Comparison of ENCODE assay signal across 7 mouse cellular contexts in genomic region chr11:22286371-22286872, GRCm38 (mm10). TPM values are rescaled to one million over a fixed set of nuclear protein-coding genes. Genes with fewer than 3 reads are reported as not detected.
A peak's percentile ranks its signal among the peaks of the same experiment; 100 is the strongest.
DNase-seq lines count a peak whose midpoint lies in the region; ATAC-seq and TF ChIP-seq lines count a peak whose summit lies in the region.

No protein-coding gene starts in this region.

- H3K4me3 ChIP-seq in E14TG2a.4 (replicated peaks; ENCODE audit: low read length), result peak overlapping the region; percentile 85
- H3K4me3 ChIP-seq in liver, postnatal 0 days (ENCODE audit: low read depth, low read length), result peak overlapping the region; percentile 81
- peak overlapping the region; percentile 57 for H3K4me3 ChIP-seq in neural tube, embryonic 14.5 days (ENCODE audit: low read depth, low read length)

- H3K27me3 ChIP-seq in E14TG2a.4 (ENCODE audit: insufficient read depth, low read length), result no peaks in the 10 kb centered on the region
- no peaks in the 10 kb centered on the region for H3K27me3 ChIP-seq in liver, postnatal 0 days (ENCODE audit: insufficient read depth, low read length)
- H3K27me3 ChIP-seq in neural tube, embryonic 14.5 days (ENCODE audit: control insufficient read depth, insufficient read depth, low read length), result no peaks in the 10 kb centered on the region

- TF ChIP-seq EP300 in liver, postnatal 0 days (IDR thresholded peaks at IDR 0.05; ENCODE audit: low read depth), result no peak

- peak overlapping the region; percentile 79 for H3K9ac ChIP-seq in liver, postnatal 0 days (replicated peaks)
- H3K9ac ChIP-seq in neural tube, embryonic 14.5 days (replicated peaks; ENCODE audit: low read depth, low read length), result peak overlapping the region; percentile 90

- H3K36me3 ChIP-seq in E14TG2a.4 (ENCODE audit: insufficient read depth, low read length), result peaks cover 17% of the 10 kb centered on the region
- no peaks in the 10 kb centered on the region for H3K36me3 ChIP-seq in liver, postnatal 0 days (replicated peaks; ENCODE audit: insufficient read depth, low read length)
- H3K36me3 ChIP-seq in neural tube, embryonic 14.5 days (ENCODE audit: control insufficient read depth, insufficient read depth, low read length), result no peaks in the 10 kb centered on the region

- TF ChIP-seq CTCF in E14TG2a.4 (conservative IDR thresholded peaks at IDR 0.05; ENCODE audit: low read length), result no peak
- peak; percentile 22; the same call in 1 of the 2 replicates for TF ChIP-seq CTCF in liver, postnatal 0 days (IDR thresholded peaks at IDR 0.05; ENCODE audit: low read depth)

- peaks cover 23% of the 10 kb centered on the region for H3K4me1 ChIP-seq in E14TG2a.4 (replicated peaks; ENCODE audit: low read depth, low read length)
- peaks cover 21% of the 10 kb centered on the region for H3K4me1 ChIP-seq in liver, postnatal 0 days (ENCODE audit: insufficient read depth)
- peaks cover 32% of the 10 kb centered on the region for H3K4me1 ChIP-seq in neural tube, embryonic 14.5 days (ENCODE audit: control insufficient read depth, insufficient read depth, low read length)

- H3K4me2 ChIP-seq in liver, postnatal 0 days (ENCODE audit: low read depth, low read length), result peak overlapping the region; percentile 97
- H3K4me2 ChIP-seq in neural tube, embryonic 14.5 days (ENCODE audit: low read depth, low read length), result peak overlapping the region; percentile 70

- ATAC-seq in liver, postnatal 0 days, result peak; percentile 39
- peak; percentile 80 for ATAC-seq in neural tube, embryonic 14.5 days (ENCODE audit: low read depth)

- WGBS in liver, postnatal 0 days (ENCODE audit: insufficient replicate concordance), result 2% methylated on average over 34 of the region's 39 CpGs
- WGBS in neural tube, embryonic 14.5 days, result under 1% methylated on average over 39 of the region's 39 CpGs

- no peaks in the 10 kb centered on the region for H3K9me3 ChIP-seq in E14TG2a.4 (ENCODE audit: low read length)
- H3K9me3 ChIP-seq in liver, postnatal 0 days (ENCODE audit: low read length), result no peaks in the 10 kb centered on the region
- no peaks in the 10 kb centered on the region for H3K9me3 ChIP-seq in neural tube, embryonic 14.5 days (ENCODE audit: control insufficient read depth, low read length)

- peak overlapping the region; percentile 85 for H3K27ac ChIP-seq in liver, postnatal 0 days (ENCODE audit: low read depth)
- H3K27ac ChIP-seq in neural tube, embryonic 14.5 days (ENCODE audit: low read depth, low read length), result peak overlapping the region; percentile 90

- DNase-seq in MN1 (ENCODE audit: low spot score), result peak; percentile 86
- DNase-seq in embryo, embryonic 10.5 days (ENCODE audit: low spot score), result peak; percentile 77
- DNase-seq in heart, adult 8-10 months (ENCODE audit: low spot score), result peak; percentile 28
- DNase-seq in kidney, adult 9 months, result peak; percentile 69
- peak; percentile 55 for DNase-seq in liver, postnatal 0 days

RNA-seq across cellular contexts. Expression of gene Ehbp1, which starts 55.7 kb away (rescaled TPM):
- total RNA-seq in heart, adult 8-10 months (2022), result 100 to 1,000 TPM; 107 to 167 (median 129) TPM
- 1.4 and 1.9 TPM in 2 replicates for polyA plus RNA-seq in liver, postnatal 0 days (2015; fragmentation: Nextera tagmentation; extraction: Ambion mirVana)
- polyA plus RNA-seq in neural tube, embryonic 14.5 days (2014; fragmentation: Nextera tagmentation; extraction: Ambion mirVana), result 24.6 and 35.2 TPM in 2 replicates

Comparison
In these comparisons a context has a peak if more than half of its experiments do, and no peak if none do; other contexts are left out.
1. Peak in every context shown above with its lines: DNase-seq, ATAC-seq, H3K4me3 ChIP-seq and H3K27ac ChIP-seq.
2. DNase-seq: peak in every context shown above with its lines; median percentile 86 in MN1; 77 in embryo, embryonic 10.5 days; 69 in kidney, adult 9 months; 55 in liver, postnatal 0 days; 28 in heart, adult 8-10 months.